Mouse (Mus musculus): ENCODE results near the gene Dner. TPM values are rescaled to one million over a fixed set of nuclear protein-coding genes. Genes with fewer than 3 reads are reported as not detected.

Gene Dner
- total and polyA plus RNA-seq, 3 experiments: 0.16 TPM; not detected in 2

DNA sequence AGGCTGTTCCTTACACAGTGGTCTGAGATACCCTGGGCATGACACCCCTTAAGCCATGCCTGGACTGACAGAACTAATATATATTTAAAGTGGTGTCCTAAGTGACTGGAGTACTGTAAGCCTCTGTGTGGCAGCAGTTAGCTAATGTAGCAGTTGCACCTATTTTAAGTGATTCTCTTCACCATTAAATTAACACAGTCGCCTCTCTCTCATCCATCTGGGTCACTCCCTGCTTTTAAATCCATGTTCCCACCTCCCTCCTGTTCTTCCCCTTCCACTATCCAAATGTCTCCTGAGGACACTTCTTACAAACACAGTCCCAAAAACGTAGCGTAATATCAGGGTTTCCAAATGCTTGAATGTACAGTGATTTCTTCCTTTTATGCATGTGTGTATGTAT lies 281.6 kb downstream of the Dner start:
- Histone ChIP-seq H3K27me3 (ENCODE audit: insufficient read depth, low read length) (no peaks in the 10 kb centered on the region), H3K9me3 (replicated peaks) (peaks cover 53% of the 10 kb centered on the region), H3K4me3 (ENCODE audit: low read depth, low read length) (no peak overlapping the region), H3K4me1 (ENCODE audit: insufficient read depth, low read depth, low read length) (no peaks in the 10 kb centered on the region), H3K36me3 (replicated peaks) (no peaks in the 10 kb centered on the region)
- ATAC-seq (ENCODE audit: extremely low read depth, insufficient number of reproducible peaks, low FRiP score, poor library complexity, severe bottlenecking) (no peak), DNase-seq (ENCODE audit: low spot score) (no peak)
- TF ChIP-seq POLR2AphosphoS5 (IDR thresholded peaks at IDR 0.05; ENCODE audit: insufficient replicate concordance, low read depth, low read length) (no peak), GATA1 (IDR thresholded peaks at IDR 0.05; ENCODE audit: borderline replicate concordance, low read length) (no peak), CTCF (IDR thresholded peaks at IDR 0.05; ENCODE audit: low read depth, low read length) (no peak), TAL1 (conservative IDR thresholded peaks at IDR 0.05; ENCODE audit: low read depth, low read length) (no peak)

DNA sequence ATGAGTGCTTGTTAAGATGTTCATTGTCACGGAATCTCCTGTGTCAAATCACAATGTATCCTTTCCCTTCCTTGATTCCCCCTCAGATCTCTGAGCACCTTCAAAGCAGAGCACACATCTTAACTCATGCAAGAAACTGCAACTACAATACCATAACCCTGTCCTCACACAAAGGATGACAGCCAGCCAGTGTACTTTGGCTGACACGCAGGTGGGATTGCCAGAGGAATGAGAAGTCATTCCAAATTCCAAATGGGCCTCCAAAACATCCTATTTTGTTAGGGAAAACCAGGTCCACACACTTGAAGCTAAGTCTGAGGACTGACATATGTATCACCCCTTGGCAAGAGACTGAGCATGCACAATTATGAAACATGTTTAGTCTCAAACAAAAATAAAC lies 286.5 kb downstream of the Dner start:
- no peak overlapping the region for H3K4me3 ChIP-seq (ENCODE audit: low read depth, low read length)
- ATAC-seq (ENCODE audit: extremely low read depth, insufficient number of reproducible peaks, low FRiP score, poor library complexity, severe bottlenecking) (no peak), DNase-seq (ENCODE audit: low spot score) (no peak)
- H3K36me3 ChIP-seq (replicated peaks): no peaks in the 10 kb centered on the region
- H3K27me3 ChIP-seq (ENCODE audit: insufficient read depth, low read length): no peaks in the 10 kb centered on the region
- peaks cover 45% of the 10 kb centered on the region for H3K9me3 ChIP-seq (replicated peaks)
- no peak for TF ChIP-seq GATA2 (IDR thresholded peaks at IDR 0.05; ENCODE audit: borderline replicate concordance, low read depth, low read length)
- no peak for TF ChIP-seq POLR2AphosphoS5 (IDR thresholded peaks at IDR 0.05; ENCODE audit: insufficient replicate concordance, low read depth, low read length)
- TF ChIP-seq CTCF (IDR thresholded peaks at IDR 0.05; ENCODE audit: low read depth, low read length): no peak
- no peak for TF ChIP-seq TAL1 (conservative IDR thresholded peaks at IDR 0.05; ENCODE audit: low read depth, low read length)
- TF ChIP-seq GATA1 (IDR thresholded peaks at IDR 0.05; ENCODE audit: borderline replicate concordance, low read length): no peak
- no peaks in the 10 kb centered on the region for H3K4me1 ChIP-seq (ENCODE audit: insufficient read depth, low read depth, low read length)

DNA sequence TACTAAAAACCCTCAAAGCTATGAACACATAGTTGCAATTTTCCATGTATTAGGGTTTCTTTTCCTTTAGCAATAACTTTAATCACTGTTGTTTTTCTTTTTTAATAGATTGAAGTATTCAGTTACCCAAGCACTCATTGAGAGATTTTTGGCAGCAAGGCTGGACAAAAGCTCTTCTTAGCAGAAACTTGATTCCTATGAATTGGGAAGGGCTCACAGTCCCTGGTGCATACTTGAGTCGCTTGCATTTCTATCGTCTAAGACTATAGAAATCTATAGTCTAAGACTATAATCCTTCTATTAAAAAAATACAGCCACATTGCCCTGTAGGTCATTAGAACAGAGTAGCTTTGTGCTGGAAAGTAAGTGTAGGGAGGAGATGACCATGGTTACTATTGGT lies 287.1 kb downstream of the Dner start:
- Histone ChIP-seq H3K9me3 (replicated peaks) (peaks cover 47% of the 10 kb centered on the region), H3K27me3 (ENCODE audit: insufficient read depth, low read length) (no peaks in the 10 kb centered on the region), H3K4me3 (ENCODE audit: low read depth, low read length) (no peak overlapping the region), H3K4me1 (ENCODE audit: insufficient read depth, low read depth, low read length) (no peaks in the 10 kb centered on the region), H3K36me3 (replicated peaks) (no peaks in the 10 kb centered on the region)
- TF ChIP-seq GATA2 (IDR thresholded peaks at IDR 0.05; ENCODE audit: borderline replicate concordance, low read depth, low read length) (no peak), GATA1 (IDR thresholded peaks at IDR 0.05; ENCODE audit: borderline replicate concordance, low read length) (no peak), TAL1 (conservative IDR thresholded peaks at IDR 0.05; ENCODE audit: low read depth, low read length) (no peak), CTCF (IDR thresholded peaks at IDR 0.05; ENCODE audit: low read depth, low read length) (no peak), POLR2AphosphoS5 (IDR thresholded peaks at IDR 0.05; ENCODE audit: insufficient replicate concordance, low read depth, low read length) (no peak)
- DNase-seq (ENCODE audit: low spot score) (no peak), ATAC-seq (ENCODE audit: extremely low read depth, insufficient number of reproducible peaks, low FRiP score, poor library complexity, severe bottlenecking) (no peak)

DNA sequence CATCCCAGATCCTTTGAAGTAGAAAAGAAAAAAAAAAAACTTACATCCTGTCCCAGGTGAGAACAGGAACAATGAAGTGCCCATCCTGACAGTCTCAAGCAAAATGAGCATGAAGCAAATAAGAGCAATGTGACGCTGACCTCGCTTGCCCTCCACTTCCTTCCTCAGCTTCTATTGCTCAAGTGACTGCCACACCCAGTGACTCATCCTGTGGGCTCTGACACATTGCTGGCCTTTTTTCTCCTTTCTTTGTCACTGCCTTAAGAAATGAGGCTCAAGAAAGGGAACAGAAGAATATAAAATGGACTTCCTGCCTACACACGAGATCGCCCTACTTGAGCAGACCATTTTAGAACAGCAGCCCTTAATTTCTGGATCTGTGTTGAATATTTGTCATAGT lies 289.1 kb downstream of the Dner start:
- H3K36me3 ChIP-seq (replicated peaks): no peaks in the 10 kb centered on the region
- H3K4me3 ChIP-seq (ENCODE audit: low read depth, low read length): no peak overlapping the region
- no peaks in the 10 kb centered on the region for H3K4me1 ChIP-seq (ENCODE audit: insufficient read depth, low read depth, low read length)
- DNase-seq (ENCODE audit: low spot score) (no peak), ATAC-seq (ENCODE audit: extremely low read depth, insufficient number of reproducible peaks, low FRiP score, poor library complexity, severe bottlenecking) (no peak)
- H3K9me3 ChIP-seq (replicated peaks): peaks cover 39% of the 10 kb centered on the region
- H3K27me3 ChIP-seq (ENCODE audit: insufficient read depth, low read length): no peaks in the 10 kb centered on the region
- TF ChIP-seq TAL1 (conservative IDR thresholded peaks at IDR 0.05; ENCODE audit: low read depth, low read length): no peak
- no peak for TF ChIP-seq GATA2 (IDR thresholded peaks at IDR 0.05; ENCODE audit: borderline replicate concordance, low read depth, low read length)
- TF ChIP-seq POLR2AphosphoS5 (IDR thresholded peaks at IDR 0.05; ENCODE audit: insufficient replicate concordance, low read depth, low read length): no peak
- TF ChIP-seq CTCF (IDR thresholded peaks at IDR 0.05; ENCODE audit: low read depth, low read length): no peak
- TF ChIP-seq GATA1 (IDR thresholded peaks at IDR 0.05; ENCODE audit: borderline replicate concordance, low read length): no peak

DNA sequence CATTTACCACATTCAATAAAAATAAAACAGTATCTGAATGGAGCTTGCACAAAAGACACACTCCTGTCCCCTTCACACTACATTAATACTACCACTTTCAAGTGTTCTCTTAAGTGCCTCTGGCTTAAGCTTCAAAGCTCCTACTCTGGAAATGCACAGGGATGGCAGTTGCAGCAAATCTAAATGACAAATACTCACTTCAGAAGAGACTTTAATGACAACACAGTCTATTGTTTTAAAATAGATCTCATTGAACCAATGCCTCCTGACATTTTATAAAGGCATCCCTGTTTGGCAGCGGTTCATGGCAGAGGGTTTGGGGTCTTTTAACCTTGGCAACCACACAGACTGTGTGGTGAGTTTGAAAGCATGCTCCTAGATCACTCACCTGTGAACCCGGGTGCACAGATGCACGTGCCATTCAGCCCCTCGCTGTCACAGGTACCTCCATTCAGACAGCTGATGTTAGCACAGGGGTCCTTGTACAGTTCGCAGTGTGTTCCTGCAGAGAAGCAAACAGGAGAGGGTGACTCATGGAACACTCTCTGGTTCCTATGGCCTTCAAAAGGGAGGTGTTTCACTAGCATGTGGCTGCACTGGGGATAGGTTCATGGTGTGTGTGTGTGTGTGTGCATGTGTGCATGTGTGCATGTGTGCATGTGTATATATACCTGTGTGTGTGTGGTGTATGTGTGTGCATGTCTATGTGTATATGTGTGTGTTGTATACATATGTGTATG lies 290.3 kb downstream of the Dner start:
- no peaks in the 10 kb centered on the region for H3K27me3 ChIP-seq (ENCODE audit: insufficient read depth, low read length)
- no peak overlapping the region for H3K4me3 ChIP-seq (ENCODE audit: low read depth, low read length)
- H3K4me1 ChIP-seq (ENCODE audit: insufficient read depth, low read depth, low read length): no peaks in the 10 kb centered on the region
- H3K9me3 ChIP-seq (replicated peaks): peaks cover 37% of the 10 kb centered on the region
- no peak for ATAC-seq (ENCODE audit: extremely low read depth, insufficient number of reproducible peaks, low FRiP score, poor library complexity, severe bottlenecking)
- TF ChIP-seq GATA1 (IDR thresholded peaks at IDR 0.05; ENCODE audit: borderline replicate concordance, low read length) (no peak), GATA2 (IDR thresholded peaks at IDR 0.05; ENCODE audit: borderline replicate concordance, low read depth, low read length) (no peak), CTCF (IDR thresholded peaks at IDR 0.05; ENCODE audit: low read depth, low read length) (no peak), POLR2AphosphoS5 (IDR thresholded peaks at IDR 0.05; ENCODE audit: insufficient replicate concordance, low read depth, low read length) (no peak), TAL1 (conservative IDR thresholded peaks at IDR 0.05; ENCODE audit: low read depth, low read length) (no peak)
- no peaks in the 10 kb centered on the region for H3K36me3 ChIP-seq (replicated peaks)
- DNase-seq (ENCODE audit: low spot score): no peak

DNA sequence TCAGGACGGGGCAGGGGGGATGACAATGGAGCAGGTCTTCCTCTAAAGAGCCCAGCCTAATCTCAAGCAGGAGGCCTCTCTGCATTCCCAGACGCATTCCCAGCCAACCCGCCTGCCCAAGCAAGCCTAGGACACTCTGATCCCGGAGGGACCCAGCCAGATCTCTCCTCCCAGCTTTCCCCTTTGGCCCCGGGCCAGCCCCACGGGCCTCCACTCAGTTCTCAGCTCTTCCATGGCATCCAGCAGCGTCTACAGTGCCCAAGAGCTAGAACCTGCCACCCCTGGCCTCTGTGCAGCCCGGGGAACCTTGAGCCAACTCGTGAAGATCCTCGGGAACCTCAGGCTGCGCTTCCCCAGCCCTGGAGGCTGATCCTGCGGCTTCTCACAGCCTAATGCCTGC lies 291.1 kb downstream of the Dner start:
- peaks cover 34% of the 10 kb centered on the region for H3K9me3 ChIP-seq (replicated peaks)
- no peak for ATAC-seq (ENCODE audit: extremely low read depth, insufficient number of reproducible peaks, low FRiP score, poor library complexity, severe bottlenecking)
- no peaks in the 10 kb centered on the region for H3K27me3 ChIP-seq (ENCODE audit: insufficient read depth, low read length)
- H3K4me3 ChIP-seq (ENCODE audit: low read depth, low read length): no peak overlapping the region
- DNase-seq (ENCODE audit: low spot score): no peak
- TF ChIP-seq GATA1 (IDR thresholded peaks at IDR 0.05; ENCODE audit: borderline replicate concordance, low read length): no peak
- no peak for TF ChIP-seq CTCF (IDR thresholded peaks at IDR 0.05; ENCODE audit: low read depth, low read length)
- TF ChIP-seq POLR2AphosphoS5 (IDR thresholded peaks at IDR 0.05; ENCODE audit: insufficient replicate concordance, low read depth, low read length): no peak
- TF ChIP-seq TAL1 (conservative IDR thresholded peaks at IDR 0.05; ENCODE audit: low read depth, low read length): no peak
- no peak for TF ChIP-seq GATA2 (IDR thresholded peaks at IDR 0.05; ENCODE audit: borderline replicate concordance, low read depth, low read length)
- H3K4me1 ChIP-seq (ENCODE audit: insufficient read depth, low read depth, low read length): no peaks in the 10 kb centered on the region
- H3K36me3 ChIP-seq (replicated peaks): no peaks in the 10 kb centered on the region

All from G1E (cell line).